Mouse (Mus musculus) liver, embryonic 13.5 days (tissue): ENCODE measurements at regions not wholly inside any gene's neighbourhood (a gene's known extent, or its start where the extent isn't known, plus 50 kb on each side); places are given as distances from the start of the nearest gene placed in this dataset.

ENCODE experiments used
- ATAC-seq: fragments of 200-750 bp; cut with Nextera tagmentation; 2 replicates; pipeline ENCODE4 v1.8.0; 2017; ENCODE audit warnings: low read depth, mild to moderate bottlenecking, moderate number of reproducible peaks, moderate library complexity
- DNase-seq: peaks from one replicate; pipeline ENCODE4 v3.0.0; 2022
- H3K27ac ChIP-seq: fragments of 300-500 bp; sonication (generic); 2 replicates; pipeline ENCODE4 v1.5.1; 2015; ENCODE audit warnings: moderate library complexity, mild to moderate bottlenecking, inconsistent platforms
- H3K27me3 ChIP-seq: fragments of 300-500 bp; sonication (generic); 2 replicates; pipeline ENCODE4 v1.6.1; 2015; ENCODE audit warnings: mild to moderate bottlenecking, inconsistent platforms
- H3K36me3 ChIP-seq: fragments of 300-500 bp; sonication (generic); 2 replicates; pipeline ENCODE4 v1.6.1; 2015; ENCODE audit warnings: mild to moderate bottlenecking, inconsistent platforms
- H3K4me1 ChIP-seq: fragments of 300-500 bp; sonication (generic); replicated peaks from 2 replicates; pipeline ENCODE4 v1.6.1; 2015; ENCODE audit warnings: inconsistent platforms
- H3K4me2 ChIP-seq: fragments of 300-500 bp; sonication (generic); 2 replicates; pipeline ENCODE4 v1.6.1; 2015; ENCODE audit warnings: inconsistent platforms, mild to moderate bottlenecking, moderate library complexity
- H3K4me3 ChIP-seq: fragments of 300-500 bp; sonication (generic); replicated peaks from 2 replicates; pipeline ENCODE4 v1.5.1; 2015; ENCODE audit warnings: mild to moderate bottlenecking, inconsistent platforms
- H3K9ac ChIP-seq: fragments of 300-500 bp; sonication (generic); 2 replicates; pipeline ENCODE4 v1.6.1; 2015; ENCODE audit warnings: mild to moderate bottlenecking, inconsistent platforms
- H3K9me3 ChIP-seq: fragments of 300-500 bp; sonication (generic); replicated peaks from 2 replicates; pipeline ENCODE4 v1.6.1; 2016; ENCODE audit warnings: inconsistent platforms
- WGBS: fragments of 180-500 bp; shearing (Covaris S2); methylation state at CpG from one replicate; pipeline ENCODE4 v1.1.7; 2015; ENCODE audit not compliant: insufficient replicate concordance; 5-methylcytosine and 5-hydroxymethylcytosine counted together

- Histone ChIP-seq H3K4me1 (peaks cover 32% of the 10 kb centered on the region), H3K4me2 (no peak overlapping the region), H3K36me3 (no peaks in the 10 kb centered on the region), H3K27me3 (no peaks in the 10 kb centered on the region), H3K9me3 (no peaks in the 10 kb centered on the region), H3K27ac (peak overlapping the region; percentile 19; the same call in 1 of the 2 replicates), H3K4me3 (no peak overlapping the region), H3K9ac (no peak overlapping the region)
- DNase-seq: no peak
- peak; percentile 46; the same call in 1 of the 2 replicates for ATAC-seq
- 36% methylated on average over 7 of the region's 7 CpGs for WGBS
Measured at GRCm38 (mm10) chr3:21962360-21962782, 114.1 kb upstream of the Tbl1xr1 start.

- H3K27ac ChIP-seq: peak overlapping the region; percentile 19; the same call in 1 of the 2 replicates
- 35% methylated on average over 7 of the region's 7 CpGs for WGBS
- no peak overlapping the region for H3K9ac ChIP-seq
- H3K27me3 ChIP-seq: no peaks in the 10 kb centered on the region
- no peak overlapping the region for H3K4me2 ChIP-seq
- no peaks in the 10 kb centered on the region for H3K9me3 ChIP-seq
- H3K4me3 ChIP-seq: no peak overlapping the region
- H3K36me3 ChIP-seq: no peaks in the 10 kb centered on the region
- peaks cover 32% of the 10 kb centered on the region for H3K4me1 ChIP-seq
- DNase-seq: no peak
- no peak for ATAC-seq
Measured at GRCm38 (mm10) chr3:21962921-21963732, 113.3 kb upstream of the Tbl1xr1 start.

- Histone ChIP-seq H3K9me3 (no peaks in the 10 kb centered on the region), H3K4me2 (no peak overlapping the region), H3K9ac (no peak overlapping the region), H3K4me3 (no peak overlapping the region), H3K4me1 (peaks cover 32% of the 10 kb centered on the region), H3K27ac (no peak overlapping the region), H3K36me3 (no peaks in the 10 kb centered on the region), H3K27me3 (no peaks in the 10 kb centered on the region)
- ATAC-seq: no peak
- WGBS: 54% methylated on average over 1 of the region's 1 CpGs
- no peak for DNase-seq
Measured at GRCm38 (mm10) chr3:21963733-21964351, 112.6 kb upstream of the Tbl1xr1 start.

GRCm38 (mm10) chr3:21964438-21964837 is 112.0 kb upstream of the Tbl1xr1 start:
- no peak overlapping the region for H3K4me3 ChIP-seq
- ATAC-seq: no peak
- DNase-seq: no peak
- H3K9me3 ChIP-seq: no peaks in the 10 kb centered on the region
- no peak overlapping the region for H3K27ac ChIP-seq
- H3K27me3 ChIP-seq: no peaks in the 10 kb centered on the region
- 61% methylated on average over 6 of the region's 6 CpGs for WGBS
- H3K9ac ChIP-seq: no peak overlapping the region
- H3K4me2 ChIP-seq: no peak overlapping the region
- peaks cover 32% of the 10 kb centered on the region for H3K4me1 ChIP-seq
- no peaks in the 10 kb centered on the region for H3K36me3 ChIP-seq

- H3K4me3 ChIP-seq: no peak overlapping the region
- no peaks in the 10 kb centered on the region for H3K36me3 ChIP-seq
- DNase-seq (no peak), ATAC-seq (no peak)
- H3K4me2 ChIP-seq: no peak overlapping the region
- H3K27ac ChIP-seq: no peak overlapping the region
- no peaks in the 10 kb centered on the region for H3K27me3 ChIP-seq
- no peak overlapping the region for H3K9ac ChIP-seq
- 45% methylated on average over 1 of the region's 1 CpGs for WGBS
- peaks cover 32% of the 10 kb centered on the region for H3K4me1 ChIP-seq
- no peaks in the 10 kb centered on the region for H3K9me3 ChIP-seq
Measured at GRCm38 (mm10) chr3:21965556-21965955, 110.9 kb upstream of the Tbl1xr1 start.

GRCm38 (mm10) chr3:21971731-21972130 is 104.7 kb upstream of the Tbl1xr1 start:
- H3K4me2 ChIP-seq: no peak overlapping the region
- DNase-seq (no peak), ATAC-seq (no peak)
- H3K4me1 ChIP-seq: no peaks in the 10 kb centered on the region
- 82% methylated on average over 1 of the region's 1 CpGs for WGBS
- no peak overlapping the region for H3K4me3 ChIP-seq
- no peak overlapping the region for H3K27ac ChIP-seq
- H3K9me3 ChIP-seq: no peaks in the 10 kb centered on the region
- no peaks in the 10 kb centered on the region for H3K36me3 ChIP-seq
- no peaks in the 10 kb centered on the region for H3K27me3 ChIP-seq
- H3K9ac ChIP-seq: no peak overlapping the region

- H3K27me3 ChIP-seq: no peaks in the 10 kb centered on the region
- no peaks in the 10 kb centered on the region for H3K9me3 ChIP-seq
- H3K36me3 ChIP-seq: no peaks in the 10 kb centered on the region
- no peak overlapping the region for H3K9ac ChIP-seq
- no peak overlapping the region for H3K4me2 ChIP-seq
- no peak overlapping the region for H3K4me3 ChIP-seq
- no peak overlapping the region for H3K27ac ChIP-seq
- no peak for DNase-seq
- ATAC-seq: no peak
- no peaks in the 10 kb centered on the region for H3K4me1 ChIP-seq
- WGBS: 82% methylated on average over 1 of the region's 1 CpGs
Measured at GRCm38 (mm10) chr3:21973153-21973552, 103.3 kb upstream of the Tbl1xr1 start.

- no peaks in the 10 kb centered on the region for H3K27me3 ChIP-seq
- H3K4me2 ChIP-seq: no peak overlapping the region
- H3K27ac ChIP-seq: no peak overlapping the region
- no peak for DNase-seq
- H3K9ac ChIP-seq: no peak overlapping the region
- ATAC-seq: no peak
- WGBS: 72% methylated on average over 7 of the region's 7 CpGs
- no peaks in the 10 kb centered on the region for H3K4me1 ChIP-seq
- no peaks in the 10 kb centered on the region for H3K9me3 ChIP-seq
- H3K36me3 ChIP-seq: no peaks in the 10 kb centered on the region
- H3K4me3 ChIP-seq: no peak overlapping the region
Measured at GRCm38 (mm10) chr3:21973681-21974080, 102.8 kb upstream of the Tbl1xr1 start.

GRCm38 (mm10) chr3:21974766-21975165 is 101.7 kb upstream of the Tbl1xr1 start:
- no peak for ATAC-seq
- no peak overlapping the region for H3K27ac ChIP-seq
- H3K4me1 ChIP-seq: no peaks in the 10 kb centered on the region
- WGBS: 55% methylated on average over 2 of the region's 2 CpGs
- DNase-seq: no peak
- H3K9ac ChIP-seq: no peak overlapping the region
- H3K9me3 ChIP-seq: no peaks in the 10 kb centered on the region
- H3K4me3 ChIP-seq: no peak overlapping the region
- no peak overlapping the region for H3K4me2 ChIP-seq
- no peaks in the 10 kb centered on the region for H3K27me3 ChIP-seq
- H3K36me3 ChIP-seq: no peaks in the 10 kb centered on the region

- Histone ChIP-seq H3K9me3 (no peaks in the 10 kb centered on the region), H3K36me3 (no peaks in the 10 kb centered on the region), H3K4me1 (no peaks in the 10 kb centered on the region), H3K4me3 (no peak overlapping the region), H3K27ac (no peak overlapping the region), H3K4me2 (no peak overlapping the region), H3K27me3 (no peaks in the 10 kb centered on the region), H3K9ac (no peak overlapping the region)
- 21% methylated on average over 1 of the region's 1 CpGs for WGBS
- ATAC-seq: no peak
- DNase-seq: no peak
Measured at GRCm38 (mm10) chr3:21977775-21978174, 98.7 kb upstream of the Tbl1xr1 start.

GRCm38 (mm10) chr3:21982991-21983390 is 93.5 kb upstream of the Tbl1xr1 start:
- Histone ChIP-seq H3K27me3 (no peaks in the 10 kb centered on the region), H3K27ac (no peak overlapping the region), H3K36me3 (no peaks in the 10 kb centered on the region), H3K9ac (no peak overlapping the region), H3K9me3 (no peaks in the 10 kb centered on the region), H3K4me2 (no peak overlapping the region), H3K4me1 (peaks cover 30% of the 10 kb centered on the region), H3K4me3 (no peak overlapping the region)
- ATAC-seq: no peak
- 69% methylated on average over 8 of the region's 8 CpGs for WGBS
- DNase-seq: no peak
